Mouse (Mus musculus) bone marrow, adult 2 months (tissue): ENCODE measurements around the gene Rtel1.
A peak's percentile ranks its signal among the peaks of the same experiment; 100 is the strongest.

Source experiments
- CTCF ChIP-seq: fragments of 200-500 bp; IDR thresholded peaks from 2 replicates; pipeline ENCODE4 v1.5.1; 2011; ENCODE audit warnings: low read length, control low read depth; ENCODE audit not compliant: control insufficient read depth, insufficient read depth
- POLR2A ChIP-seq: fragments of 200-500 bp; IDR thresholded peaks from 2 replicates; pipeline ENCODE4 v1.6.1; 2011; ENCODE audit warnings: low read depth, mild to moderate bottlenecking, control low read depth, low read length, borderline replicate concordance; ENCODE audit not compliant: control insufficient read depth

DNA sequence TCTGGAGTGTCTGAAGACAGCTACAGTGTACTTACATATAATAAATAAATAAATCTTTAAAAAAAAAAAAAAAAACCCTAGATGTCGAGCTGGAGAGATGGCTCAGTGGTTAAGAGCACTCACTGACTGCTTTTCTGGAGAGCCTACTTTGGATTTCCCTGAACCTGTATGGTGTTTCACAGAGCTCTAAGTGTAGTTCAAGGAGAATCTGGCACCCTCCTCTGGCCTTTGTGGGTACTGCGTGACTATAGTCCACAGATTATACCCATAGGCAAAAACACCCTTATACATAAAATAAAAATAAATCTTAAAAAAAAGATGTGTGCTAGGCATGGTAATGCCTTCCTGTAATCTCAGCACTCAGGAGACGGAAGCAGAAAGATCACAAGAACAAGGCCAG lies 14.5 kb downstream of the Rtel1 start:
- TF ChIP-seq CTCF = peak; percentile 27; the same call in 1 of the 2 replicates
- no peak for TF ChIP-seq POLR2A
